Mouse (Mus musculus) pancreas, adult 10 weeks (tissue): ENCODE measurements around the gene Smad5. TPM values are rescaled to one million over a fixed set of nuclear protein-coding genes. Genes with fewer than 3 reads are reported as not detected.

ENCODE experiments used
- polyA plus RNA-seq: library from polyadenylated mRNA; stranded (reverse); fragments of 350-450 nt; fragmentation: Illumina TruSeq; extraction: RNeasy Lipid Tissue Mini Kit (QIAGEN cat#74804); gene quantifications from one replicate; pipeline ENCODE4 v1.2.3, GENCODE M21; 2015; ENCODE audit warnings: low read depth, low replicate concordance; ENCODE audit not compliant: insufficient read depth

Smad5 gene
- 7.3 TPM for polyA plus RNA-seq

DNA sequence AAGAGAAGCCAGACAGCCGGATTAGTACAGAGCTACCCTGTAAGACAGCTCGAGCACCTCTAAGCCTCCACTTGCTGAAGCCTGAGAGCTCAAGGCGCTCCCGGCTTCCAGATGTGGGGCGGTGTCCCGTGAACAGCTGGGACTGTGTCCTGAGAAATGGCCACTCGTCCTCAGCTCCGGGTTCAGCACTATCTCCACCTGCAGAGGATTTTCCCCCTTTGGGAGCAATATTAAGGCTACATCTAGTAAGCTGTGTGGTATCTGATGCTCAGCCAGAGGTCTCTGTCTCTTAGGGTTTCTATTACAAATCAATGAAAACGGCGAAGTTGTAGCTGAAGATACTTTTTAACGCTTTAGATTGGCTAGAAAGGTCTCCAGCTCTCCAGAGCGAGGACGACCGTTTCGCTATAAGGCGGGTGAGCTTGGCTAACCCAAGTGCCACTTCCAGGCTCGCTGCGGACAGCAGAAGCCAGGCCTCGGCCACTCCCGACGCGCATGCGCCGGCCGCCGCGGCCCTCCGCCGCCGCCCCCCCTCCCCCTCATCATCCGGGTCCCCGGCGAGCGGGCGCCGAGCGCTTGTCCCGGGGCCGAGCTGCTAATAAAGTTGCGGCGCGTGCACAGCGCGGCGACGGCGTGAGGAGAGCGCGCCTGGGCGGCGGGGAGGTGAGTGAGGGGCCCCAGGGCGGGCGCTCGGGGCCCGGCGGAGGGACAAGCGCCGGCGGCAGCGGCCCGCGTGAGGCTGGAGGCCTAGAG is at the start of gene Smad5:
Gene Smad5 (plus strand): TSS at position 542 of the 753 bp plus-strand sequence.

GRCm38 (mm10) chr13:56753192-56753951 is 50.6 kb downstream of the Smad5 start, which contains the start of gene Gm45623:
TSS of gene Gm45623 (minus strand) at chr13:56753827.

Other genes starting within 250 kb of the Smad5 start
- gene Il9, start 220.8 kb upstream of the Smad5 start, polyA plus RNA-seq, result not detected
- gene Fbxl21, start 180.5 kb upstream of the Smad5 start, polyA plus RNA-seq, result not detected
- not detected for gene Lect2, start 154.5 kb upstream of the Smad5 start, polyA plus RNA-seq
- 12.8 TPM for gene Tgfbi, start 93.5 kb upstream of the Smad5 start, polyA plus RNA-seq
- gene Gm45623, start 50.8 kb downstream of the Smad5 start, polyA plus RNA-seq, result 3.1 TPM
- gene Trpc7, start 193.0 kb downstream of the Smad5 start, polyA plus RNA-seq, result not detected